Mouse (Mus musculus) kidney, adult 9 months (tissue): Measurements from ENCODE around the gene Tie1.

Source experiments
- DNase-seq: peaks from one replicate; pipeline ENCODE4 v3.0.0; 2022

Gene Tie1

DNA sequence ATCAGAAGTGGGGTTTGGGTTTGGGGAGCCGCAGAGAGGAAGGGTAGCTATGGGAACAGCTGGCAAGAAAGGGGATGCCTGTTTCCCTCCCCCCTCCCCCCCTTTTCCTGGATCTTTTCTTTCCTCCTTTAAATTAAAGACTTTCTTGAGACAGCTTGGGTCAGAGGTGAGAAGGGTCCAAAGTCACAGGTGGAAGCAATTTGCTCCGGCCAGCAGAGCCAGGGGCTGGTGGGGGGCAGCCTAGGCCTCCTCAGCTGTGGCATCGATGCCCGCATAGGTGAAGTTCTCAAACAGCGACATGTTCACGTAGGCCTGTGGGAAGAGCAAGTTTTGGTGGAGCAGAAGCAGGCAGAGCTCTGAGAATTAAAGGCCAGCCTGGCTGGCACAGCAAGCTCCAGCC, 18.6 kb downstream of the Tie1 start:
- DNase-seq, result no peak

DNA sequence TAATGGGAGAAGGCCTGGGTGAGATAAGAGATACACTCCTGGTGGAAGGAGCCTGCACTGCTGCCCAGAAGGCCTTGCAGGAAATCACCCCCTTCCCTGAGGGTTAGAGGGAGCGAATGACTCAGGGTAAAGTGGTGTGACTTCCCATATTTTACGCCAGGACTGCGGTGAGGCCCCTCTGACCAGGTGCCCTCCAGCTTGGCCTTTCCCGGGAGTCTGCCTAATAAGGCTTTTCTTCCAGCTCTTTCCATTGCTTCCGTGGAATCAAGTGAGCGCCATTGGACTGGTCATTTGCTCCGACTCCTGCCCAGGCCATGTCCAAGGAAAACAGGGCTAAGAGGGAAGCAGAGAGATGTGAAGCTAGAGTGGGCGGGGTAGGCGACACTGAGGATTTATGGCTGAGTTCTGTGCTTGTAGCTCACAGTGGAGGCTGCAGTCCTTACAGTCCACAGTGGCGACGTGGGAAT, 24.1 kb downstream of the Tie1 start:
- peak; percentile 31 for DNase-seq

DNA sequence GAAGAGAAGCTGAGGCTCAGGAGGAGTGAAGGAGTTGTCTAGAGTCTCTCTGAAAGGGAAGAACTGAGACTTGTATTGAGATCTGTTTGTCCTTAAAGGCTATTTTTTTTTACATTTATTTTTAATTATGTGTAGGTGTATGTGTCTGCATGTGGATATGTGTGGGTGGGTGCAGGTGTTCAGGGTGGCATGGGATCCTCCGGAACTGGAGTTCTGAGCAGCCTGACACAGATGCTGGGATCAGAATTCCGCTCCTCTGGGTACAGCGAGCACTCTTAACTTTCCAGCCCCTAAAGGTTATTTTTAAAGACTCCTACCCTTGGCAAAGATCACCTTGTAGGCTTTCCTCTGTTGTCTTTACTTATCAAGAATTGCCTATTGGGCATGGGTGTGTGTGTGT, 24.9 kb downstream of the Tie1 start:
- DNase-seq, result no peak

DNA sequence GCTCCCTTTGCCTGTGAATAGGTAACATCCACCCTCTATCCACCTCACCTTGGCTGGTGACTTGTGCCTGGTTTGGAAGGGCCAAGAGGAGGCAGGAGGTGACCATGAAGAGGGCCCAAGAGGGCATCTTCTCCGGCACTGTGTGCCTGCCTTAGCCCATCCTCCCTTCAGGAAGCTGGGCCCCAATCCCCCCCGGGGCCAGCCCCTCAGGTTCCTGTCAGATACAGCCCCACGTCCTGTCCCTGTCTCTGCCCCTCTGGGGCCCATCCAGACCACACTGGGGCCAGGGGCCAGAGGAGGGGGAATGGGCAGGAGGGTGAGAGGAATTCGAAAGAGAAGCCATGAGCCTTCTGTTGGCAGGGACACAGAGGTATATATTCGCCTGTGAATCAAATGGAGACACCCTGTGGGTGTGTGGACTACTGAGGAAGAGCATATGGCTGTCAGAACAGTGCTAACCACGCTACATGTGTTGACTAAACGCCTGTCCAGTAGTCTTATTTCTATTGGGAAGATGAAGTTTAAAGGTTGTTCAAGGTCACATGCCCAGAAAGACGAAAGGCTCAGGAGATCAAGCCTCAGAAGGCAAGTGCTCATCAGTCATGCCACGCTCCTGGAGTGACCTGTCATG, 32.4 kb downstream of the Tie1 start, which contains the start of gene Mpl:
Gene Mpl, minus strand, starts transcription at position 169 of the 631 bp plus-strand sequence.
- no peak for DNase-seq

DNA sequence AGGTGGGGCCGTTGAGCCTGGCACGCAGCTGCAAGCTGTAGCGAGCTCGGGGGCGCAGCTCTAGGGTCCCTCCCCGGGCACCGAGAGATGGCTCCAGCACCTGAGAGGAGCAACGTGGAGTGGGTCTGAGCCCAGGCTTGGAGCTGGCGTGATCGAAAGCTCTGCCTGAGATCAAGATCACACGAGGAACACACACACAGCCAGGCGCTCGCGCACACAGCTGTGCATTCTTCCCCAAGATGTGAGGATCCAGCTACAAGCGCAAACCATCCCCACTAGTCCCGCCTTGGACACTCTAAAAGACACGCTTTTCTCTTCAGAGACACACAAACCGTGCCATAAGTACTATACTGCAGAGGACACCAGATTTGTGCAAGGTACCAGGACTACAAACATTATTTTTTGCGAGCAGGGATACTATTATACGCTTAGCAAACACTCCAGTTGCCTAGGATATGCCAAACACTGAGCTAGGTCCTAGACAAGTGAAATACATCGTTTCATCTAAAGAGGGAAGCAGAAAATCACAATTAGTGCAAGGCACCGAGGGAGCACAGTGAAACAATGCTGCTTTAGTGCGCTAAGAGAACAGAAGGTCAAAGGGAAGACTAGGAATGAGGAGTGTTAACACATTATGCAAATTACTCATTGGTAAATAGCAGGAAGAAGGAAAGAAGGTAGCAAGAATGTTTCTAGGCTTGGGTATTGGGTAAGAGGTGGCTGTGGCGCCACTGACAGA, 43.3 kb downstream of the Tie1 start:
- peak; percentile 20 for DNase-seq

DNA sequence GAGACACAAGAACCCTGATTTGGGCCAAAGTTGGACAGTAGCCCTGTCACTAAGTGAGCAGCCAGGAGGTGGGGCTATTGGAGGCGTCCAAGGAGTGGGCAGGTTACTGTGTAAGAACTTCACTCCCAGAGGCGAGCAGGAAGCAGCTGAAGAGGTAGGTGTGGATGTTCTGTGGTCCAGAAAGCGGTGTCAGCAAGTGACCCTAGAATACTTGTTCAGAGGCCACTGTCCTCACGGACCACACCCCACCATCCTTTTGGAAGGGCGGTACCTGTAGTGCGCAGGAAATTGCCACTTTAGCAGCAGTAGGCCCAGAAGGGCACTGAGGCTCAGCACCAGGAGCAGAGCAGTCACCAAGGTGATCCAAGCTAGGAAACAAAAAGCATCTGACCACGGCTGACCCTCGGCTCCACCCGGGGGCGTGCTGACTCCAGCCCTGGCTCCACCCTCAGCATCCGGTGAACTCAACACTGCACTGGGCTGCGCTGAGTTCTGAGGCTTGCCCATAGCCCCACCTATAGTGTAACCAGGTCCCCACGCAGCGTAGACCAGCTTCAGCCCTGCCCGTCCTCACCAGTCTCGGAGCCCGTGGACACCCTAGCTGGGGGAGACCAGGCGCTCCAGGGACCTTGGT, 44.0 kb downstream of the Tie1 start:
- peak; percentile 63 for DNase-seq

DNA sequence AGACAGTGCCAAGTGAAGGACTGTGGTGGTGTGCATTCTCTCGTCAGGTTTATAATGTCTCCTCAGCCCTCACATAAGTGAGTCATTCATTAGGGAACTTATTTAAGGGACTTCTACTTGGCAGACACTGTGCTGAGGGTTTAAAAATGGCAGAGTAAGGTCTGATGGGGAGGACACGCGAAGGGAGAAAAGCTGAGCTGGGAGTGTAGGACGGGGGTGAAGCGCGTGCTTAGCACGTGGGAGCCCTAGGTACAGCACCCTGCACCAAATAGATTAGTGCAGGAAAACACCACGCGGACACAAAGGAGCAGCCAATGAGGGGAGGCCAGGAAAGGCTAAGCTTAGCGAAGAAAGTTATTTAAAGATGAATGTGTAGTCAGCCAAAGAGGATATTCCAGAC, 44.8 kb downstream of the Tie1 start:
- no peak for DNase-seq

DNA sequence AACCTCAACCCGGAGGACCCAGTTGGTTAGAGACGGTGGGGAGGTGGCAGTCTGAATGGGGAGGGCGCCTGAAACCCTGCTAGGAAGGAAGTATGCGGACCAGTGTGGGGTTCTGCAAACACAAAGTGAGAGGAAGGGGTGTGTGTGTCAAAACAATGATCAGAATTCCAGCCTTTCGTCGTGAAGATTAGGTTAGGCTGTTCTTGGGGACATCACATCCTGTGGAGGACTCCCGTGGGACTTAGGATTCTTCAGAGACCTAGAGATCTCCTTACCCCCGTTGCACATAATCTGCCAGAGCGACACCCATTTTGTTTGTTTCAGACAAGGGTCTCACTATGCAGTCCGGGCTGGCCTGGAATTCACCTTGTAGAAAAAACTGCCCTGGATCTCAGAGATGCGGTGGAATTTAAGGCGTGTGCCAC, 52.0 kb downstream of the Tie1 start:
- DNase-seq, result peak; percentile 20

DNA sequence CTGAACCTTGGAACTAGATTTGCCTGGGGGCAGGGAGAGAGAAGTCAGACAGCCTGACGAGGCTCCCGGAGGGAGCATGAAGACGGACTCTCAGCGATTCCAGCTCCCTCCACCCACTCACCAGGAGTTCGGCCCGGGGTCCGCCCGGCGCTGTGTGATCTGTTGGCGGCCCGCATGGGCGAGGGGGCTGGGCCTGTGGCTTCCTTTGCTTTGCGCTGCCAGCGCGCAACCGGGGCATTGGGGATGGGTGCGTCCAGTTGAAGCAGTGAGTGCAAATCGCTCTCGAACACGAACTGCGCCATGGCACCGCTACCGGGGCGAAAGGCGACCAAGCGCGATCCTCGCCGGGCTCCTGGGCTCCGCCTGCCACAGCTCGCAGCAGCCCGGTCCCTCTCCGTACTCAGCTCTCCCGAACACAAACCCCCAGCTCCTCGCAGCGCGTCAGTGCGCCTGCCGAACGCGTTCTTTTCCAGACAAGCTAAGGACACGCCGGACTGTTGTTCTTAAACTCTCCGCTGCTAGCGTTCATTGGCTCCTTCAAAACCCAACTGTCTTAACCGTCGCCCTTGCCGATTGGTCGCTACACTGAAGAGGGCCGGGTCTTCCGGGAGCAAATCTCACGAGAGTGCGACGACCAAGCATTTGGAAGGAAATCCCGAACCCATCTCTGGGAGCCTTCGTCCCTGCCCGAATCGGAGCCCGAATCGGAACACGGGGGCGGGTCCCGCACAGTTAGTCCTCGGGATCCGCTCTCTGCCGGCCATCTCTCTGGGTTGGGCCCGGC, 52.8 kb downstream of the Tie1 start, which contains the start of gene Cdc20:
Gene Cdc20, minus strand, starts transcription at position 533 of the 784 bp plus-strand sequence.
- DNase-seq, result peak; percentile 90

DNA sequence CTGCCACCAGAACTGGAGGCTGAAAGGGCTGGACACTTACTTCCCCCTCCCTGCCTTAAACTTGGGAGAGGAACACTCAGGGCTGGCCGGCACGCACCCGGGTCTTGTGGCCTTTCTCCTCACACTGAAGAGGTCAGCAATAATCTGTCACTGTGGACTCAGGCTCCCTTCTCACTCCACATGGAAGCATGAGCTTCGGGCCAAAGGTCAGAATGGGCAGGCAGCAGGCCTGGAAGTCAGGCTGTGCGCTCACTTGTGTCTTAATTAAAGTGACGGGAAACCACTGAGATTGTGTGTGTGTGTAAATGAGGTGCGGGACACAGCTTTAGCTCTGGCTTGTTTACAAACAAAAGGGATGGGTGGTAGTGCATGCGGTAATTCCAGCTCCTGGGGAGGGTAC, 57.5 kb downstream of the Tie1 start:
- DNase-seq, result peak; percentile 87

DNA sequence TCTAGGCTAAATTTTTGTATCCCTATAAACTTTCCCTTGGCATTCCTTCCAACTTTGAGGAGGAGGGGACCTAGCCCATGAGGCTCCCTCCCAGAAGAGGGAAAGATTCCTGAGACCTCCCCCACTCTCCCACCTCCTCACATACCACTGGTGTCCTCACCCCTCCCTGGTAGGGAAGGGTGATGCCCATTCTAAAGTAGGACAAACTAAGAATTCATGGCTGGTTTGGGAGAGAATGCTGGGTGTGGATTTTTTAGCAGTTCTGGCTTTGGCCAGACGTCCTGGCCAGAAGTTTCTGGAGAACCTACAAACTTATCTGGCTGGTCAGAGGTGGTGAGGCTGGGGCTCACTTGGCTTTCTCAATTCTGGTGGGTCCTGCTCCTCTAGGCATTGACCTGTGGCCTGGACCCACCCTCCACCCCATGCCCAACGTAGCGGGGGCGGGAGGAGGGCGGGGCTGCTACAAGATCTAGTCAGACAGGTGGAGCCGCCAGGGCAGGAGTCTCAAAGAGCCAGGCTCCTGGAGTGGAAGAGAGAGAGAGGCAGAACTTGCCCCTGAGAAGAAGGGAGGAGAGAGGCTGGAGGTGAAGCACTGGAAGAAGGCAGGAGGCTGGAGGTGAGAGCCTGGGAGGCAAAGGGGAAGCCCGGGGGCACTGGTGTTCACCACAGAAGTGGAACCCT, 60.5 kb downstream of the Tie1 start:
- DNase-seq, result peak; percentile 59

DNA sequence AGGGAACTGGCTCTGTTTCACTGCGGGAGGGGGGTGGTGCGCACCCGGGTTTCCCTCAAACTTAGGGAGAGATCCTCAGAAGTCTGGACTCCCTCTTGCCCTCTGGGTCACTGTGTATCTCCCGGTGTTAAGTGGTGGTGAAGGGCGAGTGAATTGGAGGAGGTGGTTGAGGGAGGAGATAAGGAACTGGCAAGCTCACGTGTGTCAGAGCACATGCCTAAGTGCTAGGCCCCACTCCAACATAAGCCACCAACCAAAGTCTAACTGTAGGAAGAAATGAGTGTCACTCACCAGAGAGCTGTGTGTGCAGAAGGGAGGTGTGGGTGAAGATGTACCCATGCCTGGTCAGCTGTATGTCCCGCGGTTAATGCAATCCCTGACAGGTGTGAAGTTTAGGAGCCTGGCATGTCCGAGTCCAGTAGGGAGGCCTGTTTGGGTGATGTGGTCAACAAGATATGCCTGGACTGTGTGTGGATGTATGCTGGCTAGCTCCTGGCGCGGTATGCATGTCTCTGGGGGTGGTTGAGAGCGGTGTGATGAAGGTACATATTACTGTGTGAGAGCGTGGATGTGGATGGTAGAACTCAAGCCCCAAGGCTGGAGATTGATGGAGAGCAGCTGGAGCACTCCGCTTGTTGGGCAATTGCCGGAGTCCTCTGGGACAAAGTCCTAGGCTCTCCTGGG, 61.2 kb downstream of the Tie1 start:
- DNase-seq, result peak; percentile 61

DNA sequence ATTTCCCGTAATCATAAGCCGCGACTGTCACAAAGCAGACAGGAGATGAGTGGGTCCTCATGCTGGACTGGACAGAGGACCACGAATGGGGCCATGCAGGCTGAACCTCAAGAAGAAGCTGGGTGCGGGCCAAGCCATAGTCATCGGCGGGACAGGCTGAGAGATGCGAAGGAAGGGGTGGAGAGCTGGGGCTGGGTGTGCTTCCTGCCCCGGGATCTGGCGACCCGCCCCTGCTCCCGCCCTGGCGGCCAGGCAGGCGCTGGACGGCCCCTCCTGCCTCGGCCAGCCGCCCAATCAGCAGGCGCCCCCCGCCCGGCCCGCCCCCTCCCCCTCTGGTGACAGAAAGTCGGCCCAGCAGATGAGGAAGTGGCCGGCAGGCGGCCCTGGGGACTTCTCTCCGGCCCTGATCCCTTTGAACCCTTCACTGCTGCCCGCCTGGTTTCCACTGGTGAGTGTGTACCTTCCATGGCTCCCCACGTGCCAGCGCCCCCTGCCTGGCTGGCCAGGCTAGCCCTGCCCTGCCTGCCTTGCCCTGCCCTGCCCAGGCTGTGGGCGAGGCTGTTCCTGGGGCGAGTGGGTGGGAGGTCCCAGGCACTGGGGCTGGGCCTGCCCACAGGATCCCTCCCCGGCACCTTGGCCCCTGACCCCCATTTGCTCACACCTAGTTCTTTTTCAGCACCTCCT, 62.0 kb downstream of the Tie1 start, which contains the start of gene Elovl1:
Gene Elovl1, plus strand, starts transcription at position 326 of the 684 bp plus-strand sequence.
- DNase-seq, result peak; percentile 92

DNA sequence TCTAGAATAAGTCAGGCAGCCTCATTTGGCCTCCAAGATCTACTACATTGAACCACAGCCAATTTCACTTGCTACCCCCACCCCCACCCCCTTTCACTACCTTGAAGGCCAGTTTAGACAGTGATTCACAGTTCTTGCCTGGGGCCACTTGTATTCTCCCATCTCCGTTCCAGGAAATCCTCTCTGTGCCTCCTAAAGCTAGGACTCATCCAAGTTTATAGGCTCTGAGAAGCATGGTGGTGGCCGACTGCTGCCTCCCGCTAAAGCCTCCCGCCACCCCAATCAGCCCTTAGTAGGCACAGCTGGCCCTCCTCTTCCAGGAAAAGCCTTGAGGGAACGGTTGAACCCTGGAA, 62.5 kb downstream of the Tie1 start:
- DNase-seq, result no peak

DNA sequence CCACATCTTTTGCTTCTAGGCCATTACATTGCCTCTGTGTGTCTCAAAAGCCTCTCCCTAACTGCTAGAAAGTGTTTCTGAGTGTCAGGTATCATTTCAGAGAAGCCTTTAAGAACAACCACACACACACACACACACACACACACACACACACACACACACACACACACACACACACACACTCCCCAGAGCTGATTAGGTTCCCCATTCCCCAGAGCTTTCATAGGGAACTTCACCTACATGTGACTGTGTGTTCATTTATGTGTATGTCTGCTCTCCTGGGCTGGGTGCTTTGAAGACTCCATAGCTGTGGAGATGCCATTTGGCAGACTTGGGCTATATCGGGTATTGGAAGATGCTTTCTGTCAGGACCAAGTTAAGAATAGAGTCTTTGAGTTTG, 64.5 kb downstream of the Tie1 start:
- DNase-seq, result no peak

DNA sequence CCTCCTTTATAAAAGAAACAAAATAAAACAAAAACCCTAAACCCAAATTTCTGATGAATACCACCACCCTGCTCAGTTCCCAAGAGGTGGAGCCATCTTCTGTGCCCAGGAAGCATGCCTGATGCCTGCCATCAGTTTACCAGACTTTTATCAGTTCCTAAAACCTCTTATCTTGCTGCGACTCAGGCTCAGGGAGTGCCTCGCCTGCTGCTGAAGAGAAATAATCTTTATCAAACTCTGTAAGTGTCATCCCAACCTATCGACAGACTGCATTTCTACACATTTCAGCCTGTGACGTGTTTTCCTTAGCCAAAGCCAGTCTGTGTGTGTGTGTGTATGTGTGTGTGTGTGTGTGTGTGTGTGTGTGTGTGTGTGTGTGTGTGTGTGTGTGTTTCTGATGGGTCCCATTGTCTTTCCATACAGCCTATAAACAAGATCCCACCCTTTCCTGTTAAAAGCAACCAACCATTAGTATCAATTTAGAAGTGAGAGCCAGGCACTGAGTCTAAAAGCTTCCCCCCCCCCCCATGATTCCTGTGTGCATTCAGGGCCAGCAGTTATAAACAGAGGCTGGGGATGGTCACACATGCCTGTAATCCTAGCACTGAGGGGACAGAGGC, 65.2 kb downstream of the Tie1 start:
- no peak for DNase-seq

DNA sequence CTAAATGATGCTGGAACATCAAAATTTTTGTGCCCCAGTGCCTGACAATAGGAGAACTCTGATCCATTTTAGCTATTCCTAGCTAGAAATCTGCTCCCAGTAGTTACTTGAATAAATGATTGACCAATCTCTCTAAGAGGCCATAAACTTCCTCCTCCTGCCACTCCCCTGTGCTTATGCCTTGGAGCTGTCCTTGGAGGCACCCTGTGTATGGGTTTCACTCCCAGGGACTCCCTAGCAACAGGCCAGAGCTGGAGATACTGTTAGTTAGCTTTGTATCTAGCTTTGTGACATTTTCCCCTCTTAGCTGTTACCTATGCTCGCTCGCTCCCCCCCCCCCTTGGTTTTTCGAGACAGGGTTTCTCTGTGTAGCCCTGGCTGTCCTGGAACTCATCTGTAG, 68.5 kb downstream of the Tie1 start:
- DNase-seq, result no peak
